Mouse (Mus musculus): Measurements from ENCODE around the gene Lrrc8e. TPM values are rescaled to one million over a fixed set of nuclear protein-coding genes. Genes with fewer than 3 reads are reported as not detected.
"Not testable (repeated sequence)": the region's sequence is repeated elsewhere in the genome, so short reads cannot be mapped to it uniquely, and the experiment has no call there.

Gene Lrrc8e
- polyA plus RNA-seq, 1 experiment from 2014 or later, result 0.21 TPM

GRCm38 (mm10) chr8:4249213-4249612 is 22.6 kb downstream of the Lrrc8e start:
- DNase-seq (ENCODE audit: low spot score) (no peak), ATAC-seq (replicated peaks; ENCODE audit: low FRiP score) (no peak)
- Histone ChIP-seq H3K4me1 (replicated peaks; ENCODE audit: control insufficient read depth, insufficient read depth, low read length) (peaks cover 27% of the 10 kb centered on the region), H3K36me3 (ENCODE audit: control insufficient read depth, insufficient read depth, low read length) (peaks cover 28% of the 10 kb centered on the region), H3K4me2 (no peak overlapping the region), H3K27ac (ENCODE audit: low read depth, low read length) (no peak overlapping the region), H3K9ac (ENCODE audit: low read depth, low read length) (no peak overlapping the region), H3K9me3 (ENCODE audit: control insufficient read depth, low read length) (no peaks in the 10 kb centered on the region), H3K27me3 (replicated peaks; ENCODE audit: control insufficient read depth, insufficient read depth, low read length) (no peaks in the 10 kb centered on the region), H3K4me3 (ENCODE audit: low read depth, low read length) (no peak overlapping the region)
- WGBS, result 39% methylated on average over 29 of the region's 29 CpGs

- Histone ChIP-seq H3K27me3 (replicated peaks; ENCODE audit: control insufficient read depth, insufficient read depth, low read length) (no peaks in the 10 kb centered on the region), H3K9ac (ENCODE audit: low read depth, low read length) (no peak overlapping the region), H3K4me2 (no peak overlapping the region), H3K9me3 (ENCODE audit: control insufficient read depth, low read length) (no peaks in the 10 kb centered on the region), H3K36me3 (ENCODE audit: control insufficient read depth, insufficient read depth, low read length) (peaks cover 18% of the 10 kb centered on the region), H3K4me3 (ENCODE audit: low read depth, low read length) (no peak overlapping the region), H3K4me1 (replicated peaks; ENCODE audit: control insufficient read depth, insufficient read depth, low read length) (peaks cover 28% of the 10 kb centered on the region), H3K27ac (ENCODE audit: low read depth, low read length) (no peak overlapping the region)
- 35% methylated on average over 26 of the region's 26 CpGs for WGBS
- ATAC-seq (replicated peaks; ENCODE audit: low FRiP score) (peak; percentile 40), DNase-seq (ENCODE audit: low spot score) (peak; percentile 84)
Measured at GRCm38 (mm10) chr8:4250306-4250970, 23.8 kb downstream of the Lrrc8e start.

GRCm38 (mm10) chr8:4252116-4252760 is 25.6 kb downstream of the Lrrc8e start:
- WGBS, result 40% methylated on average over 8 of the region's 8 CpGs
- DNase-seq (ENCODE audit: low spot score) (no peak), ATAC-seq (replicated peaks; ENCODE audit: low FRiP score) (no peak)
- H3K9ac ChIP-seq (ENCODE audit: low read depth, low read length), result peak overlapping the region; percentile 90
- peak overlapping the region; percentile 78 for H3K27ac ChIP-seq (ENCODE audit: low read depth, low read length)
- no peaks in the 10 kb centered on the region for H3K9me3 ChIP-seq (ENCODE audit: control insufficient read depth, low read length)
- peak overlapping the region; percentile 92 for H3K4me2 ChIP-seq
- H3K4me3 ChIP-seq (ENCODE audit: low read depth, low read length), result peak overlapping the region; percentile 85
- peaks cover 28% of the 10 kb centered on the region for H3K4me1 ChIP-seq (replicated peaks; ENCODE audit: control insufficient read depth, insufficient read depth, low read length)
- peaks cover 17% of the 10 kb centered on the region for H3K36me3 ChIP-seq (ENCODE audit: control insufficient read depth, insufficient read depth, low read length)
- no peaks in the 10 kb centered on the region for H3K27me3 ChIP-seq (replicated peaks; ENCODE audit: control insufficient read depth, insufficient read depth, low read length)

GRCm38 (mm10) chr8:4252934-4253841 is 26.6 kb downstream of the Lrrc8e start, which contains the start of gene Snapc2:
TSS of gene Snapc2 (plus strand) at chr8:4253080.
- H3K27ac ChIP-seq (ENCODE audit: low read depth, low read length), result peak within 1 kb of the TSS; percentile 78
- peak within 1 kb of the TSS; percentile 85 for H3K4me3 ChIP-seq (ENCODE audit: low read depth, low read length)
- peak within 1 kb of the TSS; percentile 92 for H3K4me2 ChIP-seq
- H3K27me3 ChIP-seq (replicated peaks; ENCODE audit: control insufficient read depth, insufficient read depth, low read length), result no peaks in the 10 kb centered on the region
- no peaks in the 10 kb centered on the region for H3K9me3 ChIP-seq (ENCODE audit: control insufficient read depth, low read length)
- ATAC-seq (replicated peaks; ENCODE audit: low FRiP score), result peak; percentile 91
- peaks cover 32% of the 10 kb centered on the region for H3K4me1 ChIP-seq (replicated peaks; ENCODE audit: control insufficient read depth, insufficient read depth, low read length)
- WGBS, result under 1% methylated on average over 69 of the region's 69 CpGs
- DNase-seq (ENCODE audit: low spot score), result peak; percentile 94
- H3K9ac ChIP-seq (ENCODE audit: low read depth, low read length), result peak within 1 kb of the TSS; percentile 90
- H3K36me3 ChIP-seq (ENCODE audit: control insufficient read depth, insufficient read depth, low read length), result peaks cover 14% of the 10 kb centered on the region

GRCm38 (mm10) chr8:4254001-4254400 is 27.4 kb downstream of the Lrrc8e start:
- H3K4me2 ChIP-seq, result peak overlapping the region; percentile 92
- peak overlapping the region; percentile 13; the same call in 1 of the 2 replicates for H3K27ac ChIP-seq (ENCODE audit: low read depth, low read length)
- WGBS, result 70% methylated on average over 6 of the region's 6 CpGs
- H3K4me1 ChIP-seq (replicated peaks; ENCODE audit: control insufficient read depth, insufficient read depth, low read length), result peaks cover 34% of the 10 kb centered on the region
- no peaks in the 10 kb centered on the region for H3K9me3 ChIP-seq (ENCODE audit: control insufficient read depth, low read length)
- no peak for ATAC-seq (replicated peaks; ENCODE audit: low FRiP score)
- peak overlapping the region; percentile 85 for H3K4me3 ChIP-seq (ENCODE audit: low read depth, low read length)
- H3K36me3 ChIP-seq (ENCODE audit: control insufficient read depth, insufficient read depth, low read length), result peaks cover 14% of the 10 kb centered on the region
- DNase-seq (ENCODE audit: low spot score), result no peak
- H3K27me3 ChIP-seq (replicated peaks; ENCODE audit: control insufficient read depth, insufficient read depth, low read length), result no peaks in the 10 kb centered on the region
- no peak overlapping the region for H3K9ac ChIP-seq (ENCODE audit: low read depth, low read length)

GRCm38 (mm10) chr8:4255471-4255870 is 28.8 kb downstream of the Lrrc8e start:
- H3K4me2 ChIP-seq; H3K27me3 ChIP-seq (replicated peaks; ENCODE audit: control insufficient read depth, insufficient read depth, low read length); H3K27ac ChIP-seq (ENCODE audit: low read depth, low read length); H3K4me3 ChIP-seq (ENCODE audit: low read depth, low read length); H3K9me3 ChIP-seq (ENCODE audit: control insufficient read depth, low read length); DNase-seq (ENCODE audit: low spot score); H3K9ac ChIP-seq (ENCODE audit: low read depth, low read length); ATAC-seq (replicated peaks; ENCODE audit: low FRiP score): not testable (repeated sequence)
- Histone ChIP-seq H3K4me1 (replicated peaks; ENCODE audit: control insufficient read depth, insufficient read depth, low read length) (peaks cover 27% of the 10 kb centered on the region), H3K36me3 (ENCODE audit: control insufficient read depth, insufficient read depth, low read length) (peaks cover 20% of the 10 kb centered on the region)
- WGBS, result 79% methylated on average over 7 of the region's 7 CpGs

GRCm38 (mm10) chr8:4256911-4257310 is 30.3 kb downstream of the Lrrc8e start:
- DNase-seq (ENCODE audit: low spot score), result no peak
- ATAC-seq (replicated peaks; ENCODE audit: low FRiP score), result no peak
- Histone ChIP-seq H3K27me3 (replicated peaks; ENCODE audit: control insufficient read depth, insufficient read depth, low read length) (no peaks in the 10 kb centered on the region), H3K27ac (ENCODE audit: low read depth, low read length) (no peak overlapping the region), H3K4me1 (replicated peaks; ENCODE audit: control insufficient read depth, insufficient read depth, low read length) (peaks cover 26% of the 10 kb centered on the region), H3K36me3 (ENCODE audit: control insufficient read depth, insufficient read depth, low read length) (peaks cover 26% of the 10 kb centered on the region), H3K9me3 (ENCODE audit: control insufficient read depth, low read length) (no peaks in the 10 kb centered on the region), H3K4me3 (ENCODE audit: low read depth, low read length) (no peak overlapping the region), H3K4me2 (no peak overlapping the region), H3K9ac (ENCODE audit: low read depth, low read length) (no peak overlapping the region)
- WGBS, result 79% methylated on average over 4 of the region's 4 CpGs

- Histone ChIP-seq H3K9me3 (ENCODE audit: control insufficient read depth, low read length) (no peaks in the 10 kb centered on the region), H3K4me1 (replicated peaks; ENCODE audit: control insufficient read depth, insufficient read depth, low read length) (peaks cover 24% of the 10 kb centered on the region), H3K27me3 (replicated peaks; ENCODE audit: control insufficient read depth, insufficient read depth, low read length) (no peaks in the 10 kb centered on the region), H3K36me3 (ENCODE audit: control insufficient read depth, insufficient read depth, low read length) (peaks cover 29% of the 10 kb centered on the region), H3K27ac (ENCODE audit: low read depth, low read length) (no peak overlapping the region), H3K4me2 (no peak overlapping the region), H3K4me3 (ENCODE audit: low read depth, low read length) (no peak overlapping the region), H3K9ac (ENCODE audit: low read depth, low read length) (no peak overlapping the region)
- 90% methylated on average over 4 of the region's 4 CpGs for WGBS
- no peak for ATAC-seq (replicated peaks; ENCODE audit: low FRiP score)
- no peak for DNase-seq (ENCODE audit: low spot score)
Measured at GRCm38 (mm10) chr8:4257350-4257749, 30.7 kb downstream of the Lrrc8e start.

All from liver, embryonic 11.5 days (tissue).